Mouse (Mus musculus): ENCODE measurements around the gene Cd244a. TPM values are rescaled to one million over a fixed set of nuclear protein-coding genes. Genes with fewer than 3 reads are reported as not detected.

Gene Cd244a
- polyA plus RNA-seq (2021), result not detected

GRCm38 (mm10) chr1:171558898-171559297, at the start of gene Cd244a:
Gene Cd244a (plus strand): TSS chr1:171559193.
- in situ Hi-C loops (cut with MboI; ENCODE audit: low pct_unique_long_range_greater_than_20kb), result no loop called here
- no peak for TF ChIP-seq CTCF (IDR thresholded peaks at IDR 0.05)
- no peaks in the 10 kb centered on the region for H3K27me3 ChIP-seq
- ATAC-seq, result no peak
- DNase-seq (ENCODE audit: low read depth, low spot score), result no peak
- POLR2A ChIA-PET, result no interaction called here
- CTCF ChIA-PET, result interaction anchor here (1.1 to 1.5 kb wide), 2 partner anchors 25 to 31 kb away, joined by 3 to 5 read pairs; no protein-coding TSS in a partner anchor

DNA sequence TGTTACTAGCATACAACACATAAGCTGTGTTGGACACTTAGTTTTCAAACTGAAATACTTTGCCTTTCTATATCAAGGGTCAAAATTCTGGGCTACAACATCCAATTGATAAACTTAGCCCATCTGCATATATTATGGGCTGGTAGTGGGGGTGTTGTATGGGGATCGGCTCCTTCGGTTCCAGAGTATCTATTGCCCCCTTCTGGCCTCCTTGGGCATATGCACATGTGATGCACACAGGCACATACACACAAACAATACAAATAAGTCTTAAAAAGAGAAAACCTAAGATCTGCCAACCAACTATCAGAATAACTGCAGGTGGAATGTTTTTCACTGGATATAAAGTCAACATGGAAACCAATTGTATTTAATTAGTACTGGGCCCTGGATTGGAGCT, 45.8 kb upstream of the Cd244a start:
- ChIA-PET CTCF (interaction anchor here (1.6 kb wide), 1 partner anchor 20 kb away, joined by 5 read pairs; no protein-coding TSS in a partner anchor), POLR2A (interaction anchor here (1.0 kb wide), 1 partner anchor 9 kb away, joined by 6 read pairs; the partner anchor contains the start of gene Alyref2)
- DNase-seq (ENCODE audit: low read depth, low spot score) (no peak), ATAC-seq (no peak)
- in situ Hi-C loops (cut with MboI; ENCODE audit: low pct_unique_long_range_greater_than_20kb), result no loop called here
- no peak for TF ChIP-seq CTCF (IDR thresholded peaks at IDR 0.05)
- no peaks in the 10 kb centered on the region for H3K27me3 ChIP-seq

- DNase-seq (ENCODE audit: low read depth, low spot score) (no peak), ATAC-seq (no peak)
- ChIA-PET CTCF (interaction anchor here (1.4 to 1.6 kb wide), 3 partner anchors 16 to 52 kb away, joined by 3 to 7 read pairs (median 5); no protein-coding TSS in a partner anchor), POLR2A (interaction anchor here (1.0 kb wide), 1 partner anchor 10 kb away, joined by 6 read pairs; the partner anchor contains the start of gene Alyref2)
- no peaks in the 10 kb centered on the region for H3K27me3 ChIP-seq
- in situ Hi-C loops (cut with MboI; ENCODE audit: low pct_unique_long_range_greater_than_20kb), result no loop called here
- TF ChIP-seq CTCF (IDR thresholded peaks at IDR 0.05), result no peak
Observed at GRCm38 (mm10) chr1:171513760-171514159, 45.2 kb upstream of the Cd244a start.

DNA sequence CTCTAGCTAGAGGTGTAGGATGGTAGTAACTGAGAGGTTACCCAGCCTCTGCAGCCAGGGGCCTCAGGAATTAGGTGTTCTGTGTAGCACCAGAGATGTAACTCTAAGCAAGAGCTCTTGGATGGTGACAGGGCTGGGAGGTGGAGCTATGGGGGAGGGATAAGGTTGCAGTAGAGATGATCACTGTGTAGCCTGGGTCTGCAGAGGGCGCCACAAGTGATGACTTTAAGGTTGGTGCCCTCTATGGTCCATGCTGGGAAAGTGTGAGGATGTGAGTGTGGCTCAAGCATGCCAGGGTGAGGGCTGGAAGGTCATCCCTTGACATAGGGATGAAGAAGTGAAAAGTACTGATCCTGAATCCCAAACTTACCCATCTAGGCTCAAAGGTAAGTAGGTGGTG, 44.0 kb upstream of the Cd244a start:
- CTCF ChIA-PET, result interaction anchor here (1.1 to 3.3 kb wide), 9 partner anchors 13 to 53 kb away, joined by 3 to 10 read pairs (median 6); no protein-coding TSS in a partner anchor
- in situ Hi-C loops (cut with MboI; ENCODE audit: low pct_unique_long_range_greater_than_20kb), result no loop called here

DNA sequence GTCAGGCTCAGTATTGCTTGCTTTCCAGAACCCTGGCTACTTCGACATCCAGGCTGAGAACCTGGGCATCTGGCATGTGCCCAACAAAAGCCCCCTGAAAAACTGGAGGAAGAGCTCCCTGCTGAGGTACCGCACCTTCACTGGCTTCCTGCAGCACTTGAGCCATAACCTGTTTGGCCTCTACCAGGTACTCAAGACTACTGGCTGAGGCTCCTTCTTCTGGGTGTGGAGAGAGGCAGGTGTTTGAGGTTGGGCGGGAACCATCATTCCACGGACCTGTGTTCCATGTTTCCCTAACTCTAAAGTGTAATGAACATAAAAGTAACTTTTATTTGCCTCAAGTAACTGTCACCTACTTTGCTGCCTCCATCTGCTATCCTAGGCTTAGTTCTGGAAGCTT, 43.4 kb upstream of the Cd244a start:
- ChIA-PET CTCF (interaction anchor here (1.3 to 3.3 kb wide), 9 partner anchors 13 to 52 kb away, joined by 4 to 11 read pairs (median 6); partner anchors contain the start of gene Itln1), POLR2A (no interaction called here)
- H3K27me3 ChIP-seq, result no peaks in the 10 kb centered on the region
- in situ Hi-C loops (cut with MboI; ENCODE audit: low pct_unique_long_range_greater_than_20kb), result no loop called here
- ATAC-seq (no peak), DNase-seq (ENCODE audit: low read depth, low spot score) (no peak)
- TF ChIP-seq CTCF (IDR thresholded peaks at IDR 0.05), result no peak

More for the DNA sequence above, 44.0 kb upstream of the Cd244a start:
- H3K27me3 ChIP-seq, result no peaks in the 10 kb centered on the region
- POLR2A ChIA-PET, result no interaction called here
- DNase-seq (ENCODE audit: low read depth, low spot score), result no peak
- peak; percentile 18 for ATAC-seq
- no peak for TF ChIP-seq CTCF (IDR thresholded peaks at IDR 0.05)

DNA sequence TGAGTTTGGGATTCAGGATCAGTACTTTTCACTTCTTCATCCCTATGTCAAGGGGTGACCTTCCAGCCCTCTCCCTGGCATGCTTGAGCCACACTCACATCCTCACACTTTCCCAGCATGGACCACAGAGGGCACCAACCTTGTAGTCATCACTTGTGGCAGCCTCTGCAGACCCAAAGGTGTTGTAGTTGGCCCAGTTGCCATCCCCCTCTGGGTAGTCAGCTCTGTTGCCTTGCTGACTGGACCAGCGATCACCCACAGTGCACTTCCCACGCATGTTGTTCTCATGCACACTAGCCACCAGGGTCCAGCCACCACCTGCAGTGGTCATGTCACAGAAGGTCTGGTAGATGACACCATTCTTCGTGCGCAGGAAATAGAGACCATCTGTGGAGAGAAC, 27.6 kb upstream of the Cd244a start:
- DNase-seq (ENCODE audit: low read depth, low spot score) (no peak), ATAC-seq (peak; percentile 9)
- no peak for TF ChIP-seq CTCF (IDR thresholded peaks at IDR 0.05)
- ChIA-PET POLR2A (no interaction called here), CTCF (interaction anchor here (2.4 kb wide), 1 partner anchor 37 kb away, joined by 8 read pairs; no protein-coding TSS in a partner anchor)
- no peaks in the 10 kb centered on the region for H3K27me3 ChIP-seq
- in situ Hi-C loops (cut with MboI; ENCODE audit: low pct_unique_long_range_greater_than_20kb), result no loop called here

DNA sequence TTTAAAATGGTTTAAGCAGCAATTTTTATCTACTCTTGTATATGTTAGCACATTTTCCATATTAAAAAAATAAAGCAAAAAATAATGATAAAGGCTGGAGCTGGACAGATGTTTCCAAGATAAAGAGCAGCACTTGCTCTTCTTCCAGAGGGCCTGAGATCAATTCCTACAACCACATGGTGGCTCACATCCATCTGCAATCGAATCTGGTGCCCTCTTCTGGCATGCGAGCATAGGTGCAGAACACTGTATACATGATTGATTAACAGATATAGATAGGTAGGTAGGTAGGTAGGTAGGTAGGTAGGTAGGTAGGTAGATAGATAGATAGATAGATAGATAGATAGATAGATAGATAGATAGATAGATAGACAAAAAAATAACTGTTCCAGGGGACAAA, 26.2 kb upstream of the Cd244a start:
- ChIA-PET POLR2A (interaction anchor here (1.4 kb wide), 1 partner anchor 15 kb away, joined by 3 read pairs; no protein-coding TSS in a partner anchor), CTCF (interaction anchor here (1.5 to 3.2 kb wide), 5 partner anchors 15 to 41 kb away, joined by 3 to 19 read pairs (median 5); no protein-coding TSS in a partner anchor)
- in situ Hi-C loops (cut with MboI; ENCODE audit: low pct_unique_long_range_greater_than_20kb), result no loop called here

DNA sequence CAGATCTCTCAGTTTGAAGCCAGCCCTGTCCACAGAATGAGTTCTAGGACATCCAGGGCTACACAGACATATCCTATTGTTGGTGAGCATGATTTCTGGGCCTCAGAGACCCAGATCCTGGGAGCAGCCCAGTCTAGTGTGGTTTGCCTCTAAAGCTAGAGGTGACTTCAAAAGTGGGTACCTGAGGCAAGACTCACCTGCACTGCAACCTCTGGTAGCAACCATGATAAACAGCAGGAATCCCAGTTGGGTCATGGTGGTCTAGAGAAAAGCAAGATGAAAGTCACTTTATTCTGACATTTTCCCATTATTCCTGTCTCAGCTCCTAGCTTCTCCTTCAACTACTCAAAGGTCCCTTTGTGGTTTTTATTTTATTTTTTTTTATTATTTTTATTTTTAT, 24.4 kb upstream of the Cd244a start:
- no peak for DNase-seq (ENCODE audit: low read depth, low spot score)
- ChIA-PET CTCF (interaction anchor here (1.0 to 3.2 kb wide), 7 partner anchors 10 to 30 kb away, joined by 3 to 19 read pairs (median 5); partner anchors contain the start of gene Cd244a), POLR2A (no interaction called here)
- no peak for TF ChIP-seq CTCF (IDR thresholded peaks at IDR 0.05)
- in situ Hi-C loops (cut with MboI; ENCODE audit: low pct_unique_long_range_greater_than_20kb), result no loop called here
- ATAC-seq, result no peak
- H3K27me3 ChIP-seq, result no peaks in the 10 kb centered on the region

More for the DNA sequence above, 26.2 kb upstream of the Cd244a start:
- DNase-seq (ENCODE audit: low read depth, low spot score), result no peak
- no peak for TF ChIP-seq CTCF (IDR thresholded peaks at IDR 0.05)
- no peak for ATAC-seq
- no peaks in the 10 kb centered on the region for H3K27me3 ChIP-seq

GRCm38 (mm10) chr1:171535194-171535593, 23.8 kb upstream of the Cd244a start, which contains the start of gene Itln1:
Gene Itln1 (minus strand): TSS chr1:171535294.
- ChIA-PET CTCF (interaction anchor here (0.8 to 3.2 kb wide), 4 partner anchors 19 to 313 kb away, joined by 3 to 19 read pairs (median 4); no protein-coding TSS in a partner anchor), POLR2A (no interaction called here)
- DNase-seq (ENCODE audit: low read depth, low spot score), result no peak
- no peaks in the 10 kb centered on the region for H3K27me3 ChIP-seq
- in situ Hi-C loops (cut with MboI; ENCODE audit: low pct_unique_long_range_greater_than_20kb), result no loop called here
- ATAC-seq, result no peak
- TF ChIP-seq CTCF (IDR thresholded peaks at IDR 0.05), result no peak

GRCm38 (mm10) chr1:171540694-171541093, 18.3 kb upstream of the Cd244a start:
- no peak for TF ChIP-seq CTCF (IDR thresholded peaks at IDR 0.05)
- ChIA-PET POLR2A (interaction anchor here (1.7 kb wide), 1 partner anchor 28 kb away, joined by 4 read pairs; no protein-coding TSS in a partner anchor), CTCF (interaction anchor here (1.0 to 6.6 kb wide), 7 partner anchors 14 to 26 kb away, joined by 3 to 67 read pairs (median 4); no protein-coding TSS in a partner anchor)
- no peaks in the 10 kb centered on the region for H3K27me3 ChIP-seq
- ATAC-seq (peak; percentile 3), DNase-seq (ENCODE audit: low read depth, low spot score) (no peak)
- in situ Hi-C loops (cut with MboI; ENCODE audit: low pct_unique_long_range_greater_than_20kb), result no loop called here

DNA sequence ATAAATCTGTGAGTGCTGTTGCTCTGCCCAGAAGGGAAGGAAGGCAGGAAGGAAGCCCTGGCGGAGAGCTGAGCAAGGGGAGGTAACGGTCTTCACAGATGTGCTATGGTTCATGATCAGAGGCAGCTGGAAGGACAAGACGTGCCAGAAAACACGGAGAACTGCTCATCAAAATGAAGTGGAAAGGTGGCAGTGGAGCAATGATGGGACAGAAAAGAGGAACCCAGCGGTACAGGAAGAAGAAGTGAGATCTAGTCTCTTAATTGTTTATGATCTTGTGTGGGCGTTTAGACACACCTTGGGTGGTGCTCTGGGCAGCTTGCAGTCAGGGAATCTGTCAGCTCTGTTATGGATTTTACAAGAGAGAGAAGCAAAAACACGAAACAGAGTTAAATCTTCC, 7.7 kb upstream of the Cd244a start:
- DNase-seq (ENCODE audit: low read depth, low spot score) (no peak), ATAC-seq (no peak)
- H3K27me3 ChIP-seq, result no peaks in the 10 kb centered on the region
- no peak for TF ChIP-seq CTCF (IDR thresholded peaks at IDR 0.05)
- ChIA-PET POLR2A (no interaction called here), CTCF (interaction anchor here (1.1 to 9.7 kb wide), 7 partner anchors 9 to 29 kb away, joined by 3 to 121 read pairs (median 4); no protein-coding TSS in a partner anchor)
- in situ Hi-C loops (cut with MboI; ENCODE audit: low pct_unique_long_range_greater_than_20kb), result no loop called here

Data from Patski (cell line).